Comparison of ENCODE assay signal across 21 mouse cellular contexts in genomic region chr1:43375851-43376250, GRCm38 (mm10).
"Had no signal": no experiment of that assay in that cellular context is flagged by ENCODE, and none has a peak within 500 bp of the region (broad histone marks: within the 10 kb centered on the region; RNA-seq: fewer than 3 reads in every experiment).

No protein-coding gene starts in this region.

- DNase-seq: kidney, adult 11 months; kidney, adult 8-10 months; kidney, postnatal 10 days; kidney, postnatal 4 days; layer of hippocampus, adult 9-11 months; liver, embryonic 13.5 days; lung, adult 2 months; lung, postnatal 14 days; lung, postnatal 4 days; right cerebral cortex, adult 18-20 months; right cerebral cortex, postnatal 25 days; spleen, adult 18-20 months; thymus, postnatal 25 days had no signal

- H3K36me3 ChIP-seq: kidney, embryonic 15.5 days; limb, embryonic 10.5 days; limb, embryonic 13.5 days; liver, embryonic 13.5 days; midbrain, embryonic 12.5 days; neural tube, embryonic 12.5 days; neural tube, embryonic 15.5 days had no signal

- H3K4me2 ChIP-seq: kidney, embryonic 15.5 days; limb, embryonic 13.5 days; liver, embryonic 13.5 days; midbrain, embryonic 12.5 days; neural tube, embryonic 12.5 days; neural tube, embryonic 15.5 days had no signal

- H3K9ac ChIP-seq: kidney, embryonic 15.5 days; limb, embryonic 13.5 days; liver, embryonic 13.5 days; midbrain, embryonic 12.5 days; neural tube, embryonic 12.5 days; neural tube, embryonic 15.5 days had no signal

- H3K4me1 ChIP-seq: limb, embryonic 13.5 days; midbrain, embryonic 12.5 days; neural tube, embryonic 12.5 days; neural tube, embryonic 15.5 days had no signal

- H3K9me3 ChIP-seq: kidney, embryonic 15.5 days; limb, embryonic 10.5 days; limb, embryonic 13.5 days; liver, embryonic 13.5 days; midbrain, embryonic 12.5 days; neural tube, embryonic 12.5 days; neural tube, embryonic 15.5 days had no signal

- H3K27ac ChIP-seq: kidney, embryonic 15.5 days; layer of hippocampus, adult 2 months; limb, embryonic 10.5 days; limb, embryonic 13.5 days; liver, embryonic 13.5 days; midbrain, embryonic 12.5 days; neural tube, embryonic 12.5 days; neural tube, embryonic 15.5 days; stomach, postnatal 0 days had no signal

- H3K4me3 ChIP-seq: kidney, embryonic 15.5 days; layer of hippocampus, adult 2 months; limb, embryonic 10.5 days; limb, embryonic 13.5 days; liver, embryonic 13.5 days; midbrain, embryonic 12.5 days; neural tube, embryonic 12.5 days; neural tube, embryonic 15.5 days had no signal

- H3K27me3 ChIP-seq: kidney, embryonic 15.5 days; limb, embryonic 13.5 days; liver, embryonic 13.5 days; midbrain, embryonic 12.5 days; neural tube, embryonic 12.5 days; neural tube, embryonic 15.5 days had no signal
